Mouse (Mus musculus) stomach, embryonic 14.5 days (tissue): ENCODE data around the gene Cdh13. TPM values are rescaled to one million over a fixed set of nuclear protein-coding genes. Genes with fewer than 3 reads are reported as not detected.

Source experiments
- ATAC-seq: fragments of 200-750 bp; cut with Nextera tagmentation; 2 replicates; pipeline ENCODE4 v1.8.0; 2017; ENCODE audit warnings: low read depth, moderate TSS enrichment; ENCODE audit not compliant: insufficient number of reproducible peaks, insufficient read depth, low FRiP score
- H3K27ac ChIP-seq: fragments of 300-500 bp; sonication (generic); 2 replicates; pipeline ENCODE4 v1.5.1; 2014; ENCODE audit warnings: mild to moderate bottlenecking, low read length, moderate library complexity, mixed read lengths
- H3K27me3 ChIP-seq: fragments of 300-500 bp; sonication (generic); 2 replicates; pipeline ENCODE4 v1.6.1; 2014; ENCODE audit warnings: low read length, control low read depth, mixed read lengths; ENCODE audit not compliant: control insufficient read depth, insufficient read depth
- H3K36me3 ChIP-seq: fragments of 300-500 bp; sonication (generic); 2 replicates; pipeline ENCODE4 v1.6.1; 2014; ENCODE audit warnings: mild to moderate bottlenecking, control low read depth, low read length, moderate library complexity, mixed read lengths; ENCODE audit not compliant: control insufficient read depth, insufficient read depth
- H3K4me1 ChIP-seq: fragments of 300-500 bp; sonication (generic); 2 replicates; pipeline ENCODE4 v1.6.1; 2014; ENCODE audit warnings: low read length, control low read depth, mixed read lengths; ENCODE audit not compliant: control insufficient read depth, insufficient read depth
- H3K4me2 ChIP-seq: fragments of 300-500 bp; sonication (generic); replicated peaks from 2 replicates; pipeline ENCODE4 v1.6.1; 2014; ENCODE audit warnings: low read depth, low read length, control low read depth
- H3K4me3 ChIP-seq: fragments of 300-500 bp; sonication (generic); 2 replicates; pipeline ENCODE4 v1.5.1; 2014; ENCODE audit warnings: low read depth, low read length, control low read depth
- H3K9ac ChIP-seq: fragments of 300-500 bp; sonication (generic); replicated peaks from 2 replicates; pipeline ENCODE4 v1.6.1; 2014; ENCODE audit warnings: low read depth, mild to moderate bottlenecking, control low read depth, low read length, moderate library complexity, mixed read lengths
- H3K9me3 ChIP-seq: fragments of 300-500 bp; sonication (generic); 2 replicates; pipeline ENCODE4 v1.6.1; 2016; ENCODE audit warnings: low read depth, low read length, control low read depth; ENCODE audit not compliant: control insufficient read depth
- WGBS: fragments of 180-500 bp; shearing (Covaris S2); extraction: QIAGEN DNeasy Blood & Tissue Kit; methylation state at CpG from one replicate; pipeline ENCODE4 v1.1.7; 2014; 5-methylcytosine and 5-hydroxymethylcytosine counted together
- polyA plus RNA-seq: library from polyadenylated mRNA; unstranded; fragments of >200 nt; fragmentation: Nextera tagmentation; extraction: Ambion mirVana; gene quantifications from 2 replicates; pipeline ENCODE4 v1.2.1, GENCODE M21; 2014

Cdh13 gene
- polyA plus RNA-seq, 1 experiment from 2014 or later: 17.6 TPM

DNA sequence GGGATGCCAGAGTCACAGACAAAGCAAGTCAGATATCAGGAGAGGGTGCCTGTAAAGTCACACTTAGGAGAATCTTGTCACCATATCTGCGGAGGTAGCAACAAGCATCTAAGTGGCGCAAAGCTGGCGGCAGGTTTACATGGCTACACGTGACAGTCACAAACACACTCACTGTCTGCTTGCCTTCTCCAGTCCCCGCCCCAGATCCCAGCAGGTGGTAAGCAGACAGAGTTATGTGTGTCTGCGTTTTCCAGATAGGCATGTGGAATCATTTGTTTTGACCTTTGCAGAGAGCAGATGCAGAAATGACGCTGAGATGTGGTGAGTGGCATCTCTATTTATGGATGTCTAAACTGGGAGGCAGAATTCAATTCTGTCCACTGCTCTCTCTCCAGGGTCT, 826.1 kb downstream of the Cdh13 start:
- Histone ChIP-seq H3K9me3 (no peaks in the 10 kb centered on the region), H3K4me2 (no peak overlapping the region), H3K27me3 (no peaks in the 10 kb centered on the region), H3K4me1 (no peaks in the 10 kb centered on the region), H3K27ac (no peak overlapping the region), H3K9ac (no peak overlapping the region), H3K36me3 (no peaks in the 10 kb centered on the region), H3K4me3 (no peak overlapping the region)
- ATAC-seq: no peak
- WGBS: 77% methylated on average over 7 of the region's 7 CpGs

DNA sequence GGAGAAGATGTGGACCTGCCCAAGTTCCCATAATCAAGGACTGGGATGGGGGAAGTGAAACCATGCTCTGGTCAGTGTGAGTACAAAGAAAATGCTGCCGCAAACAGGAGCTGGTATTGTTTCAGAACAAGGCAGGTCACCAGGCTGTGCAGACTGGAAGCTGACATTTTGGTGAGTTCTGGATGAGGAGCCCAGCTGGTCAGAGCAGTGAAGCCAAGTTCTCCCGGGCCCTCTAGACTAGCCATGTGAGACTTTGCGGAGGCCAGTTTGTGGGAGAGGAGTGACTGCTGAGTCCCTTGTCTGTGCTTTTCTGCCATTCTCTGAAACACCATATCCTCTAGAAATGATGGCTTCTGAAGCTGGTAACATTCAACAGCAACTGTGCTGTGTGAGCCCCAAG, 829.3 kb downstream of the Cdh13 start:
- H3K4me2 ChIP-seq: no peak overlapping the region
- H3K36me3 ChIP-seq: no peaks in the 10 kb centered on the region
- ATAC-seq: no peak
- H3K27ac ChIP-seq: no peak overlapping the region
- no peaks in the 10 kb centered on the region for H3K4me1 ChIP-seq
- H3K9me3 ChIP-seq: no peaks in the 10 kb centered on the region
- WGBS: 84% methylated on average over 3 of the region's 3 CpGs
- H3K4me3 ChIP-seq: no peak overlapping the region
- no peaks in the 10 kb centered on the region for H3K27me3 ChIP-seq
- H3K9ac ChIP-seq: no peak overlapping the region

DNA sequence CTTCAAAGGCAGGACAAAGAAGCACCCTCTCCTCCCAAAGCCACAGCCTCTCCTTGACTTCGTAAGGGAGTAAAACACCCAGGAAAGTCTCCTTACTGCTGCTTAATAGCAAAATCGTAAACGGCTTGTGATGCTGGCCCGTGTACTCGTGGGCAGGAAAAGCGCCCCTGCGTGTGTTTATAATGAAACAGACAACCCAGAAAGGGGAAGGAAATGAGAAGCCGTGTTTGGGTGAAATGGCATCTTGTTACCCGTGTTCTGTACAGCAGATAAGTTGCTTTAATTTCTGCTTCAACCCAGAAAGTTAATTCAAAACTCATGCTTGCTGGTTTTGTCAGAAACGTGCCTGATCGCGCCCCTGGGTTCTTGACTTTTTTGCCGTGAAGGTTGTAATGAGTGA, 837.7 kb downstream of the Cdh13 start:
- WGBS: 67% methylated on average over 13 of the region's 13 CpGs
- no peaks in the 10 kb centered on the region for H3K27me3 ChIP-seq
- ATAC-seq: no peak
- peaks cover 2% of the 10 kb centered on the region; the same call in 1 of the 2 replicates for H3K9me3 ChIP-seq
- no peak overlapping the region for H3K27ac ChIP-seq
- no peaks in the 10 kb centered on the region for H3K36me3 ChIP-seq
- H3K4me2 ChIP-seq: no peak overlapping the region
- H3K4me3 ChIP-seq: no peak overlapping the region
- H3K9ac ChIP-seq: no peak overlapping the region
- no peaks in the 10 kb centered on the region for H3K4me1 ChIP-seq

DNA sequence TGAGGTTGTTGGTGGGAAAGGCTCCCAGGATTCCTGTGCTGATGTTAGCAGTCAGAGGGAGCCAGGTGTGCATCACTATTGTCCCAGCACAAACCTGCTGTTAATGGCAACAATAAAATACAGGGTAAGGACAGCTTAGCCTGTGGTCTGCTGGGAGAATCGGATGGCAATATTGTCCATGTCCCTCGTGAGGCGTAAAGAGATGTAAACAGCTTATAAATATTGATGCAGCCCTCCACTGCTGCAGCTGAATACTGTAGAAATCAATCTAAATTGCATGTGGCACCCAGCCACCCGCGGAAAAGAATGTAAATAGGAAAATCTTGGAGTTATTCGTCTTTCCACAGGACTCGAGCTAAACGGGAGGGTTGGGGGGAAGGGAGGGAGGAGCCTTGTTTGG, 844.3 kb downstream of the Cdh13 start:
- no peaks in the 10 kb centered on the region for H3K36me3 ChIP-seq
- H3K4me3 ChIP-seq: no peak overlapping the region
- 48% methylated on average over 8 of the region's 8 CpGs for WGBS
- no peak for ATAC-seq
- H3K27me3 ChIP-seq: no peaks in the 10 kb centered on the region
- peaks cover 2% of the 10 kb centered on the region; the same call in 1 of the 2 replicates for H3K9me3 ChIP-seq
- H3K27ac ChIP-seq: no peak overlapping the region
- no peak overlapping the region for H3K4me2 ChIP-seq
- H3K9ac ChIP-seq: no peak overlapping the region
- H3K4me1 ChIP-seq: no peaks in the 10 kb centered on the region

DNA sequence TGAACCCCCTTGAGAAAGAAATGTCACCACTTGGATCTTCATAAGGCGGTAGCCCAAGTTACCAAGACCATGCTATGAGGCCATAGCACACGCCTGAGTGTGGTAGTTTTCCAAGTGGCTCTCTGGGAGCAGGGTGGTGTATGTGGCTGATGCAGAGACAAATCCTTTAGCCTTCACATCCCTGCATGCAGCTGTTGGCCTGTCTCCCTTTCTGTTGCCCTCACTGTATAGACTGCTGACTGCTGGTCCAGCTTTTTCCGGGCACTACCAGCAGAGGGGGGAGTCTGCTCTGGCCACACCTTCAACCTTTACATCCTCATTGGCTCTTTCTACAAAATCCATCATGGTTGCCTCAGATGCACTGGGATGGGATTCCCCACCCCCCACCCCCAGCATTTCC, 844.7 kb downstream of the Cdh13 start:
- H3K4me1 ChIP-seq: no peaks in the 10 kb centered on the region
- no peaks in the 10 kb centered on the region for H3K36me3 ChIP-seq
- peaks cover 2% of the 10 kb centered on the region; the same call in 1 of the 2 replicates for H3K9me3 ChIP-seq
- no peak overlapping the region for H3K9ac ChIP-seq
- no peak for ATAC-seq
- H3K27ac ChIP-seq: no peak overlapping the region
- 61% methylated on average over 3 of the region's 3 CpGs for WGBS
- H3K4me3 ChIP-seq: no peak overlapping the region
- no peak overlapping the region for H3K4me2 ChIP-seq
- H3K27me3 ChIP-seq: no peaks in the 10 kb centered on the region

DNA sequence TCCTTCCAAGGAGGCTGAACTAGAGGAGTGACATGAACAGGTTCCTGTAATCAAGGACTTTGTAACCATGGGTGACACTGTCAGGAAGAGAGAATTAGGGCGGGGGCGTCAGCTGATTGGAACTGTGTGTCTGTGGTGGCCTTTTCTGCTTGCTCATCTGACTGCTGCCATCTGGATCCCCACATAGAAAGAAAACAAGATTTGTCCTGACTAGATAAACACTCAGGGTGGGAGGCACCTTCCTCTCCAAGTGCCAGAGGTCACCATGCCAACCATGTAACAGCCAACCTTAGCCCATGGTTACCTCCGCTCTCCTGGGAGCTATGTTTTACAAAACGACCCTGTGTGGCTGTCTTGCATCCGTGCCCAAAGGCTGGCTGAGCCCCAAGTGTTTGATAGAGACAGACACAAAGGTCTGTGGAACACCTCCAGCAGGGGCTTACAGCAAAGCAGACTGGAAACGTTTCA, 873.0 kb downstream of the Cdh13 start:
- no peaks in the 10 kb centered on the region for H3K4me1 ChIP-seq
- ATAC-seq: no peak
- 66% methylated on average over 6 of the region's 6 CpGs for WGBS
- no peak overlapping the region for H3K27ac ChIP-seq
- H3K9ac ChIP-seq: no peak overlapping the region
- H3K27me3 ChIP-seq: no peaks in the 10 kb centered on the region
- H3K4me2 ChIP-seq: no peak overlapping the region
- H3K36me3 ChIP-seq: no peaks in the 10 kb centered on the region
- H3K9me3 ChIP-seq: no peaks in the 10 kb centered on the region
- H3K4me3 ChIP-seq: no peak overlapping the region

DNA sequence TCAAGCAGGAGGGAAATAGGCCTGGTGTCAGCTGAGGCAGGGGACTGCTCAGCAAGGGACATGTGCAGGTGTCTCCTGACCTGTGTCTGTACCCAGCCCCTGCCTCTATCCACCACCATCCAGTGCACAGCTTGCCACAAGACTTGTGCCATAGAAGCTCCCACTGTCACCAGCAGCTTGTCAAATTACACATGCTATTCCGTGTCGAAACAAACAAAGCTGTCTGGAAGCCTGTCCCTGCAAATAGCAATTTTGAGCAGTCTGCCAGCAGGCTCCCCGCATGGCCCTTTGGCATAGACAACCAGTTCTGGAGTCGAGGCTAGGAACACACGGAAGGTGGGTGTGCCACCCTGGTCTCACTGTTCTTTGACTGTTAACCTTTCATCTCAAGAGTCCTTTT, 875.1 kb downstream of the Cdh13 start:
- H3K27ac ChIP-seq: no peak overlapping the region
- 88% methylated on average over 5 of the region's 5 CpGs for WGBS
- no peaks in the 10 kb centered on the region for H3K4me1 ChIP-seq
- no peaks in the 10 kb centered on the region for H3K27me3 ChIP-seq
- H3K4me2 ChIP-seq: no peak overlapping the region
- no peaks in the 10 kb centered on the region for H3K36me3 ChIP-seq
- no peak for ATAC-seq
- H3K9ac ChIP-seq: no peak overlapping the region
- no peak overlapping the region for H3K4me3 ChIP-seq
- no peaks in the 10 kb centered on the region for H3K9me3 ChIP-seq

DNA sequence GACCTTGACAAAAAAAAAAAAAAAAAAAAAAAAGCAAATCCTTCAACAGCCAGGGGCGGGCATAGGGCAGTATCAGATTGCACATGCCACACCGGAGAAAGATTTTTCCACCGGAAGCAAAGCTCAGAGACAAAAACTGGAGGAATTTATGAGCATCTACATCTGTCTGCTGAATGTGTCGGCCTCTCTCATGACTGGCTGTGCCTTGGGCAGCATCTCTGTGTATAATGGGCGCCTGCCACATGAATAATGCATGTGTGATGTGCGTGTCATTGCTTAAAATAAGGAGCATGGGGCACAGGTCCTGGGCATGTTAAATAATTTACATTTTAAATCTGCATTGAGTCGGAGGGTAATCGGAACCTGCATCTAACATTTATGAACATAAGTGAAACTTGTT, 876.3 kb downstream of the Cdh13 start:
- H3K4me3 ChIP-seq: no peak overlapping the region
- no peak overlapping the region for H3K9ac ChIP-seq
- H3K27ac ChIP-seq: no peak overlapping the region
- no peaks in the 10 kb centered on the region for H3K36me3 ChIP-seq
- no peak for ATAC-seq
- H3K4me2 ChIP-seq: no peak overlapping the region
- no peaks in the 10 kb centered on the region for H3K9me3 ChIP-seq
- H3K27me3 ChIP-seq: no peaks in the 10 kb centered on the region
- no peaks in the 10 kb centered on the region for H3K4me1 ChIP-seq
- WGBS: 53% methylated on average over 8 of the region's 8 CpGs

DNA sequence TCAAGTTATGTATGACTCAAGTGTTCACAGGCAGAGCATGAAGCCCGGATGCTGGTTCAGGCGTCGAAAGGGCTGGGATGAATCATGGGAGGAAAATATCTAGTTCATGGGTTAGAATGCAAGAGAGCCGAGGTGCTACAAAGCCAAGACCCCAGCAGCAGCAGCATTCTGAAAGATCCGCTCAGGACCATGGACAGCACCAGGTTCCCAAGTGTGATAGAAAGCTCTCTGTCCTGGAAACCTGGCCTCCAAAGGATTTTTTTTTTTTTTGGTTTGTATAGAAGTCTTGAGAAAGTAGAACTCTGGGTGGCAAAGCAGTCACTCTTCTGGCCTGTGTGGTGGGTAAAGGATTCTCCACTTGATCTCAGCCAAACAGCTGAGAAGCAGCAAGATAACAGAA, 880.5 kb downstream of the Cdh13 start:
- 43% methylated on average over 5 of the region's 5 CpGs for WGBS
- no peaks in the 10 kb centered on the region for H3K9me3 ChIP-seq
- no peak overlapping the region for H3K4me3 ChIP-seq
- no peak overlapping the region for H3K9ac ChIP-seq
- H3K4me2 ChIP-seq: no peak overlapping the region
- H3K36me3 ChIP-seq: no peaks in the 10 kb centered on the region
- H3K4me1 ChIP-seq: no peaks in the 10 kb centered on the region
- ATAC-seq: no peak
- H3K27me3 ChIP-seq: no peaks in the 10 kb centered on the region
- no peak overlapping the region for H3K27ac ChIP-seq
